Mouse (Mus musculus) bone marrow macrophage, adult 2 months (primary cell): Measurements from ENCODE around the gene Prpsap1. TPM values are rescaled to one million over a fixed set of nuclear protein-coding genes. Genes with fewer than 3 reads are reported as not detected.

Experiments used
- H3K27ac ChIP-seq: 2 replicates; pipeline ENCODE4 v1.5.1; 2012; ENCODE audit warnings: low read depth, low read length; ENCODE audit not compliant: insufficient read depth
- H3K4me1 ChIP-seq: 2 replicates; pipeline ENCODE4 v1.6.1; 2012; ENCODE audit warnings: low read length; ENCODE audit not compliant: control insufficient read depth, insufficient read depth
- H3K4me3 ChIP-seq: 2 replicates; pipeline ENCODE4 v1.5.1; 2012; ENCODE audit warnings: mild to moderate bottlenecking, low read length, moderate library complexity; ENCODE audit not compliant: insufficient read depth
- CTCF ChIP-seq: IDR thresholded peaks from 2 replicates; pipeline ENCODE4 v1.5.1; 2012; ENCODE audit warnings: low read depth, mild to moderate bottlenecking, low read length, moderate library complexity
- POLR2A ChIP-seq: IDR thresholded peaks from 2 replicates; pipeline ENCODE4 v1.6.1; 2012; ENCODE audit warnings: mild to moderate bottlenecking, low read depth, low read length, borderline replicate concordance
- polyA plus RNA-seq: library from polyadenylated mRNA; stranded (reverse); fragments of >200 nt; gene quantifications from 2 replicates; pipeline ENCODE4 v1.2.4, GENCODE M21; 2012; ENCODE audit not compliant: missing spikeins, insufficient read depth, insufficient read length

Gene Prpsap1
- polyA plus RNA-seq, 1 experiment, result 54.5 TPM

GRCm38 (mm10) chr11:116446308-116446887, 47.6 kb downstream of the Prpsap1 start:
- Histone ChIP-seq H3K27ac (no peak overlapping the region), H3K4me3 (no peak overlapping the region), H3K4me1 (peaks cover 4% of the 10 kb centered on the region)
- TF ChIP-seq CTCF, result no peak
- TF ChIP-seq POLR2A, result no peak

GRCm38 (mm10) chr11:116445596-116446307, 48.2 kb downstream of the Prpsap1 start:
- TF ChIP-seq CTCF (peak; percentile 92), POLR2A (no peak)
- H3K27ac ChIP-seq, result no peak overlapping the region
- peaks cover 4% of the 10 kb centered on the region for H3K4me1 ChIP-seq
- no peak overlapping the region for H3K4me3 ChIP-seq

- no peak overlapping the region for H3K4me3 ChIP-seq
- no peak for TF ChIP-seq POLR2A
- H3K27ac ChIP-seq, result no peak overlapping the region
- peaks cover 4% of the 10 kb centered on the region for H3K4me1 ChIP-seq
These were observed 50.1 kb downstream of the Prpsap1 start for GRCm38 (mm10) chr11:116443935-116444334.

GRCm38 (mm10) chr11:116443311-116443710, 50.7 kb downstream of the Prpsap1 start:
- no peak overlapping the region for H3K27ac ChIP-seq
- TF ChIP-seq CTCF, result no peak
- TF ChIP-seq POLR2A, result no peak
- H3K4me1 ChIP-seq, result peaks cover 4% of the 10 kb centered on the region
- H3K4me3 ChIP-seq, result no peak overlapping the region

DNA sequence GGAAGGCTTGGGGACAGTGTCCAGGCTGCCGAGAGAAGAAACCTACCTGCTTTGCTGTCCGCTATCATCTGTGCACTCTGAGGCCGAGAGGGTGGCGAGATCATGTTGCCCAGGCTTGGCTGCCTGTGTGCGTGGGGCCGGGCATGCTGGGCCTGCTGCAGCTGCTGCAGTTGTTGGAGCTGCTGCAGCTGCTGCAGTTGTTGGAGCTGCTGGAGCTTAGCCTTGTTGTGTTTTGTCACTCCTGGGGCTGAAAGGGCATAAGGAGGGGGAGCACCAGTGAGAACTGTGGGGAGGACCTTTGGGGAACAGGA, 51.2 kb downstream of the Prpsap1 start:
- Histone ChIP-seq H3K4me1 (peaks cover 4% of the 10 kb centered on the region), H3K4me3 (no peak overlapping the region), H3K27ac (no peak overlapping the region)
- TF ChIP-seq CTCF (no peak), POLR2A (no peak)

DNA sequence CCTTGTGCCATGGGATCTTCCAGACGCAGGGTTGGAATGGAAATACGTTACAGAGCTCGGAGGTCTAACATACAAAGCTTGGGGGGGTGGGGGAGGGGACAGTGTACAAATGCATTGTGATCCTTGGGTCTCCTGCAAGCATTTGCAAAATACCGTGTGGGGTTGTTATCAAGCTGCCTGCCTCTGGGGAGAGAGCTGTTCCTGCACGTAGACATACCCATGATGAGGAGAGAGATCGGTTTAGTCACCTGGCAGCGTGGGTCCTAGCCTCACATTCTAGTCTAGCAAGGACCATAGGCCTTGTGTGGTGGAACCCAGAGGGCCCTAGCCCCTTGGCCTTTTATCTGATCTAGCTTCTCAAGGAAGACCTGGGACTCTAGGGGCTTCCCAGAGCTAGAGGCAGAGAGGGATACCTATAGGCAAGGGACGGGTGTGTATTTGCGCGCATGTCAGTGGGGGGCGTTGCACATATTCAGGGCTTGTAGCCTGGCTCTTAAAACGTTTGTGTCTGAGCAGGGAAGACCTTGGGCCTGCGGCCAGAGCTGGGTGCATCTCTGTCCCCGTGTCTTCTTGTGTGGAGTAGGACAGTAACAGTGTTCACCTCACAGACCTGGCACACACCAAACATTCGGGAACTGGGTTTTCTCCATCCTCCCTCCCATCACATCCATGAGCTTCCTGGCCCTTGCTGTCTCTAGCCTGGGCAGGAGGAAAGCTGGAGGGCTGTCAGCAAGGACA, 51.7 kb downstream of the Prpsap1 start:
- H3K4me1 ChIP-seq, result peaks cover 10% of the 10 kb centered on the region
- no peak overlapping the region for H3K4me3 ChIP-seq
- TF ChIP-seq POLR2A (no peak), CTCF (no peak)
- no peak overlapping the region for H3K27ac ChIP-seq

DNA sequence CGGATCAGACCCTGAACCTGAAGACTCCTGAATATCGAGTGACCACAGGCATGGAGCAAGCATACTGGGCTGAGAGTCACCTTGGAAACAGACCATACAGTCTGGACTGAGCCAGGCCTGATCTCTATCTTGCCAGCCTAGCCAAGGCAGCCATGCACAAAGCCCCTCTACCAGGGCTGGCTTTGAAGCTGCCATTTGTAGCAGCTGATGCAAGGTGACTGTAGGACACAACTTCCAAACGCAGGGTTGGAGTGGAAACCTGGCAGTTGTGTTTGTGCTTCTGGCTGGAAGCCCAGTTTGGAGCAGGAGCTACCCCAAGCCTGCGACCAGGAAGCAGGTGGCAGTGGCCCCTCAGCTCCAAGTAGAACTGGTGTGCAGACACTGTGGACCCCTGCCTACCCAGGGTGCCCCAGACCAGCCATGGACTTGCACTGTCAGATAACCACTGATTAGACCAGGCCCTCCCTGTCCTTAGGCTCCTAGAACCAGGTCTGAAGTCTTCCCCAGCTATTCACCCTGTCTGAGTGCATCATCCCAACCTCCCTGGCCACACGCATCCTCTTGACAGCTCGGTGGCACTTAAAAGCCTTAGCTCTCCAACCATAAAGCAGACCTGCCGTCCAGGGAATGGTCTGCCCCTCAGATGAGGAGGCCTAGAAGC, 53.5 kb downstream of the Prpsap1 start:
- TF ChIP-seq POLR2A (no peak), CTCF (no peak)
- Histone ChIP-seq H3K4me1 (peaks cover 18% of the 10 kb centered on the region), H3K4me3 (no peak overlapping the region), H3K27ac (no peak overlapping the region)

DNA sequence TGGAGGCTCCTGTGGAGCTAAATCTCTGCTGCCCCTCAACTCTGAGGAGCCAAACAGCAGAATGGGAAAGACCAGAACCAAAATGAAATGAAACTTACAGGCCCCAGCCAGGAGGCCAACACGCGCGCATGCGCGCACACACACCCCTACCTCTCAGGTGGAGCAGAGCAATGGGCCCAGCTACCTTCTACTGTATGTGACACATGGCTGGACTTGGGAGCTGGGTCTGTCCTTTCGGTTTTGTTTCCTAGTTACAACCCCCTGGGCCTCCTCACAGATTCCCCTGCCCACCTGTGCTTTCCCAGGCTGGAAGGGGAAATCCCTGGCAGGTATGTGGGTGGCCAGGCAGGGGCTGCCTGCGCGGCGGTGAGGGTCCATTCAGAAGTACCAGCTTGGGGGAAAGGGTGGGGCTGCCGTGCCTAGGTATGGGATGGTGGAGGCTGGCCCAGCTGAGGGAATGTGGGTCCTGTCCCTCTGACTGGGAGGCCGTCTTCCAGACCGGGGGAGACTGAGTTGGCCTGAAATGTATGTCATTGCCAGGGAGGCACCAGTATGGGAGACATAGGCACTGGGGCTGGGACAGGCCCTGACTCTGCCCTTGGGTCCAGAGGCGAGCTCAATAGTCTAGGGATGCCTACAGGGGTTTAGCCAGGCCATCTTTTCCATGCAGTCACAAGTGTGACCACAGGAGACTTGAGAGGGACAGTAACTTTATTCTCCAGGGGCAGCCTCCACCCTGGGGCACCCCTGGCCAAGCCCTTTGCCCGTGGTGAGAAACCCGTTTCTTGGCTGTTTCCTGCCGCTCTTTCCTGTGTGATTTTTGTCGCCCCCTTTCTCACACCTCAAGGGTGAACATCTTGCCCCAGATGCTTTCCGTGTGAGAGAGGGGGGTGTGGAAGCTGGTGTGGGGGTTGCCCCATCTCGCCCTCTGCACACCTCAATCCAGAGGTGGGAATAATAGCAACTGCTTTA, 54.4 kb downstream of the Prpsap1 start:
- Histone ChIP-seq H3K4me3 (no peak overlapping the region), H3K4me1 (peaks cover 18% of the 10 kb centered on the region), H3K27ac (no peak overlapping the region)

GRCm38 (mm10) chr11:116437541-116437940, 56.5 kb downstream of the Prpsap1 start:
- Histone ChIP-seq H3K4me1 (peaks cover 21% of the 10 kb centered on the region), H3K4me3 (peak overlapping the region; percentile 38), H3K27ac (peak overlapping the region; percentile 86)
- TF ChIP-seq POLR2A (no peak), CTCF (no peak)

More for the DNA sequence above, 54.4 kb downstream of the Prpsap1 start:
- TF ChIP-seq CTCF, result no peak
- no peak for TF ChIP-seq POLR2A
